ENCODE assay signal across 8 mouse cellular contexts in the genomic region with DNA sequence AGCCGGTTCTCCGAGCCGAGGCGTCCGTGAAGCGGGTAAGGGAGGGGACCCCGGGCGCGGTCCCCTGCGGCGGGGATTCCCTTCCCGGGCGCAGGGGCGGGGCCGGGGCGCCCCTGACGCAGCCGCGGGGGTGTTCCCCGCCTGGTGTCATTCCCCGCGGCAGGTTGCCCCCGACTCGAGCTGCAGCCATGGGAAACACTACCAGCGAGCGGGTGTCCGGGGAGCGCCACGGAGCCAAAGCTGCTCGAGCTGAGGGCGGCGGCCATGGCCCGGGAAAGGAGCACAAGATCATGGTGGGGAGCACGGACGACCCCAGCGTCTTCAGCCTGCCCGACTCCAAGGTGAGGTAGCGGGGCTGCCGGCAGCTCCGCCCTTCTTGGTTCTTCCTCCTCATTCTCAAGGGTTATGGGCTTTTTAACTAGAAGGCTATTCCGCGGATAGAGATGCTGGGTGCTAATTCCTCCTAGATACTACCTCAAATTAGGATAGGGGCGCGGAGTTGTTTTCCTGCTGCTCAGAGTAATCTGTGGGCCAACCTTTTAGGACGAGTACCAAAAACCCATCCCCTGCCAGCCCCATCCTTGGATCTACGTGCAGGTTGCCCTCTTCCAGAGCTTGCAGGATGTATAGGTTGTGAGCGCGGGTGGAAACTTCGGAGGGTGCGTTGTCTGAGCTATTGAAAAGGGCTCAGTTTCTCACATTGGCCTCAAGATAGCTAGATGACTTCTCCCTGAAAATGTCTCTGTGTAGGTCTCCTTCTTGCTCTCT. TPM values are rescaled to one million over a fixed set of nuclear protein-coding genes. Genes with fewer than 3 reads are reported as not detected.
DNase-seq lines count a peak whose midpoint lies in the region; ATAC-seq lines count a peak whose summit lies in the region.

No protein-coding gene starts in this region.

- H3K4me3 ChIP-seq in embryonic facial prominence, embryonic 15.5 days (replicated peaks) = peak overlapping the region; percentile 96
- H3K4me3 ChIP-seq in intestine, embryonic 15.5 days (replicated peaks) = peak overlapping the region; percentile 95
- peak overlapping the region; percentile 81 for H3K4me3 ChIP-seq in midbrain, embryonic 13.5 days (replicated peaks)

- peak overlapping the region; percentile 53 for H3K9ac ChIP-seq in embryonic facial prominence, embryonic 15.5 days
- H3K9ac ChIP-seq in intestine, embryonic 15.5 days = peak overlapping the region; percentile 65
- H3K9ac ChIP-seq in midbrain, embryonic 13.5 days (replicated peaks) = peak overlapping the region; percentile 81

- peak overlapping the region; percentile 73 for H3K27ac ChIP-seq in embryonic facial prominence, embryonic 15.5 days (replicated peaks)
- H3K27ac ChIP-seq in intestine, embryonic 15.5 days = peak overlapping the region; percentile 63
- H3K27ac ChIP-seq in midbrain, embryonic 13.5 days = peak overlapping the region; percentile 51

- DNase-seq in cerebellum, adult 9-11 months = peak; percentile 60
- no peak for DNase-seq in cerebellum, adult 8-10 months
- peak; percentile 74 for DNase-seq in ovary, adult 18-20 months (ENCODE audit: low spot score)
- DNase-seq in ovary, postnatal 14 days (ENCODE audit: low spot score) = no peak
- DNase-seq in urinary bladder, adult 18-20 months (ENCODE audit: low spot score in 2 of 2) = no peak

- ATAC-seq in embryonic facial prominence, embryonic 15.5 days (ENCODE audit: insufficient number of reproducible peaks, low FRiP score, low TSS enrichment, low read depth) = peak; percentile 83
- ATAC-seq in intestine, embryonic 15.5 days = peak; percentile 88
- ATAC-seq in midbrain, embryonic 13.5 days = peak; percentile 2

- peaks cover 15% of the 10 kb centered on the region; the same call in 1 of the 2 replicates for H3K4me1 ChIP-seq in embryonic facial prominence, embryonic 15.5 days
- peaks cover 16% of the 10 kb centered on the region; the same call in 1 of the 2 replicates for H3K4me1 ChIP-seq in intestine, embryonic 15.5 days (replicated peaks)
- peaks cover 15% of the 10 kb centered on the region for H3K4me1 ChIP-seq in midbrain, embryonic 13.5 days (replicated peaks)

- peak overlapping the region; percentile 75 for H3K4me2 ChIP-seq in embryonic facial prominence, embryonic 15.5 days (replicated peaks)
- peak overlapping the region; percentile 85 for H3K4me2 ChIP-seq in intestine, embryonic 15.5 days (replicated peaks)
- H3K4me2 ChIP-seq in midbrain, embryonic 13.5 days (replicated peaks) = peak overlapping the region; percentile 78

- H3K27me3 ChIP-seq in embryonic facial prominence, embryonic 15.5 days = no peaks in the 10 kb centered on the region
- H3K27me3 ChIP-seq in intestine, embryonic 15.5 days (replicated peaks) = no peaks in the 10 kb centered on the region
- H3K27me3 ChIP-seq in midbrain, embryonic 13.5 days = no peaks in the 10 kb centered on the region

- under 1% methylated on average over 50 of the region's 50 CpGs for WGBS in embryonic facial prominence, embryonic 15.5 days
- under 1% methylated on average over 44 of the region's 50 CpGs for WGBS in intestine, embryonic 15.5 days
- under 1% methylated on average over 49 of the region's 50 CpGs for WGBS in midbrain, embryonic 13.5 days

- H3K9me3 ChIP-seq in embryonic facial prominence, embryonic 15.5 days (replicated peaks) = no peaks in the 10 kb centered on the region
- H3K9me3 ChIP-seq in intestine, embryonic 15.5 days = no peaks in the 10 kb centered on the region
- H3K9me3 ChIP-seq in midbrain, embryonic 13.5 days = peaks cover 5% of the 10 kb centered on the region; the same call in 1 of the 2 replicates

- H3K36me3 ChIP-seq in embryonic facial prominence, embryonic 15.5 days = peaks cover 8% of the 10 kb centered on the region
- H3K36me3 ChIP-seq in intestine, embryonic 15.5 days = peaks cover 3% of the 10 kb centered on the region; the same call in 1 of the 2 replicates
- peaks cover 10% of the 10 kb centered on the region for H3K36me3 ChIP-seq in midbrain, embryonic 13.5 days

RNA-seq across cellular contexts. Expression of a gene that starts 0.6 kb away (rescaled TPM):
- polyA plus RNA-seq in embryonic facial prominence, embryonic 15.5 days (2015; fragmentation: Nextera tagmentation; extraction: Ambion mirVana) = 8.3 and 9.1 TPM in 2 replicates
- polyA plus RNA-seq in intestine, embryonic 15.5 days (2015; fragmentation: Nextera tagmentation; extraction: Ambion mirVana) = 6.7 and 6.8 TPM in 2 replicates
- 7.3 and 7.5 TPM in 2 replicates for polyA plus RNA-seq in midbrain, embryonic 13.5 days (2015; fragmentation: Nextera tagmentation; extraction: Ambion mirVana)

RNA-seq across cellular contexts. Expression of a gene that starts 15.9 kb away (rescaled TPM):
- polyA plus RNA-seq in embryonic facial prominence, embryonic 15.5 days (2015; fragmentation: Nextera tagmentation; extraction: Ambion mirVana) = not detected in 2 replicates
- polyA plus RNA-seq in intestine, embryonic 15.5 days (2015; fragmentation: Nextera tagmentation; extraction: Ambion mirVana) = not detected in 2 replicates
- polyA plus RNA-seq in midbrain, embryonic 13.5 days (2015; fragmentation: Nextera tagmentation; extraction: Ambion mirVana) = not detected in 2 replicates

RNA-seq across cellular contexts. Expression of a gene that starts 30.0 kb away (rescaled TPM):
- 3.7 and 4.2 TPM in 2 replicates for polyA plus RNA-seq in embryonic facial prominence, embryonic 15.5 days (2015; fragmentation: Nextera tagmentation; extraction: Ambion mirVana)
- polyA plus RNA-seq in intestine, embryonic 15.5 days (2015; fragmentation: Nextera tagmentation; extraction: Ambion mirVana) = 30.8 and 33.0 TPM in 2 replicates
- 0.66 and 0.71 TPM in 2 replicates for polyA plus RNA-seq in midbrain, embryonic 13.5 days (2015; fragmentation: Nextera tagmentation; extraction: Ambion mirVana)

RNA-seq across cellular contexts. Expression of a gene that starts 48.6 kb away (rescaled TPM):
- polyA plus RNA-seq in embryonic facial prominence, embryonic 15.5 days (2015; fragmentation: Nextera tagmentation; extraction: Ambion mirVana) = 13.8 and 14.5 TPM in 2 replicates
- 19.6 and 20.5 TPM in 2 replicates for polyA plus RNA-seq in intestine, embryonic 15.5 days (2015; fragmentation: Nextera tagmentation; extraction: Ambion mirVana)
- 7.2 and 8.2 TPM in 2 replicates for polyA plus RNA-seq in midbrain, embryonic 13.5 days (2015; fragmentation: Nextera tagmentation; extraction: Ambion mirVana)

Comparison
In these comparisons a context has a peak if more than half of its experiments do, and no peak if none do; other contexts are left out.
1. DNase-seq: peak in cerebellum, adult 9-11 months (single experiment) and ovary, adult 18-20 months (single experiment); none in cerebellum, adult 8-10 months (single experiment), ovary, postnatal 14 days (single experiment) and urinary bladder, adult 18-20 months (0 of 2).
2. ATAC-seq: peak in every context shown above with its lines; median percentile 88 in intestine, embryonic 15.5 days; 83 in embryonic facial prominence, embryonic 15.5 days; 2 in midbrain, embryonic 13.5 days.
3. Peak in every context shown above with its lines, with median percentiles within 50 percentile points of each other: H3K27ac ChIP-seq, H3K4me2 ChIP-seq, H3K4me3 ChIP-seq and H3K9ac ChIP-seq.